Mouse (Mus musculus): ENCODE data around the gene Cacng1. TPM values are rescaled to one million over a fixed set of nuclear protein-coding genes. Genes with fewer than 3 reads are reported as not detected.

Gene Cacng1
- polyA plus RNA-seq, 1 experiment from 2014 or later: 1.1 TPM

DNA sequence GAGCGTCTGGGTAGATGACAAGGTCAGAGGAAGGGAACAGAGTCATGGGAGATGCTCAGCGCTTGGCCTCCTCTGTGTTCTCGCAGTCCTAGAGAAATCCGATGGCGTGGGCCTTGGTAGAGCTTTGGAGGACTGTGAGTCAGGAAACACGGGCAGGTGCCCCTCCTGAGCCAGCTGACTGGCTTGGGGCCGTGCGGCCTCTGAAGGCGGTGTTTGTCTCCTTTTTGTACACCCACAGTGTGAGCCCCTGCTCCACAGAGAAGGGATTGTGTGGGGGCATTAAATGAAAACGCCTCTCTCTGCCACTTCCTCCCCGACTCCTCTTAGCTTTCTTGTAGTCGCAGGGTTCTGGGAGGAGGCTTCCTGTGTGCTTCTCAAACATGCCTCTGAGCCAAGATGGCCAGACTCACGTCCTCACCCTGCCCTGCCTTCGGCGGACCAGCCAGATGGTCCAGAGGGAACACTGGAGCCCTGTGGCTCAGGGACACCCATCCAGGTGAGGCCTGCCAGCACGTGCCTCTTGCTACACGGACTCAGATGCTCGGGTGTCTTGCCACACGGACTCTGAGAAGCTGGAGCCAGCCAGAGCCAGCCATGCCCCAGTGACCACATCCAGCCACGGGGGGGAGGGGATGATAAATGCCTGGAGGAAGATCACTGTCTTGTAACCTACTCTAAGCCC lies 22.2 kb upstream of the Cacng1 start:
- Histone ChIP-seq H3K36me3 (ENCODE audit: control insufficient read depth, insufficient read depth, low read length) (peaks cover 41% of the 10 kb centered on the region), H3K4me1 (ENCODE audit: control insufficient read depth, insufficient read depth, low read length) (peaks cover 5% of the 10 kb centered on the region; the same call in 1 of the 2 replicates), H3K27me3 (ENCODE audit: control insufficient read depth, insufficient read depth, low read length) (no peaks in the 10 kb centered on the region), H3K27ac (ENCODE audit: low read depth, low read length) (no peak overlapping the region), H3K9ac (replicated peaks; ENCODE audit: low read depth, low read length) (no peak overlapping the region), H3K9me3 (ENCODE audit: control insufficient read depth, low read length) (no peaks in the 10 kb centered on the region), H3K4me2 (ENCODE audit: low read depth, low read length) (no peak overlapping the region), H3K4me3 (ENCODE audit: low read depth, low read length) (no peak overlapping the region)
- WGBS: 77% methylated on average over 20 of the region's 20 CpGs
- ATAC-seq (ENCODE audit: low read depth): no peak

- no peak overlapping the region for H3K4me2 ChIP-seq (ENCODE audit: low read depth, low read length)
- no peaks in the 10 kb centered on the region for H3K4me1 ChIP-seq (ENCODE audit: control insufficient read depth, insufficient read depth, low read length)
- 85% methylated on average over 6 of the region's 6 CpGs for WGBS
- H3K36me3 ChIP-seq (ENCODE audit: control insufficient read depth, insufficient read depth, low read length): peaks cover 41% of the 10 kb centered on the region
- H3K27me3 ChIP-seq (ENCODE audit: control insufficient read depth, insufficient read depth, low read length): no peaks in the 10 kb centered on the region
- no peak overlapping the region for H3K4me3 ChIP-seq (ENCODE audit: low read depth, low read length)
- ATAC-seq (ENCODE audit: low read depth): no peak
- no peaks in the 10 kb centered on the region for H3K9me3 ChIP-seq (ENCODE audit: control insufficient read depth, low read length)
- H3K9ac ChIP-seq (replicated peaks; ENCODE audit: low read depth, low read length): no peak overlapping the region
- H3K27ac ChIP-seq (ENCODE audit: low read depth, low read length): no peak overlapping the region
Measured at GRCm38 (mm10) chr11:107737886-107738285, 21.6 kb upstream of the Cacng1 start.

GRCm38 (mm10) chr11:107734133-107734532 lies 17.8 kb upstream of the Cacng1 start:
- WGBS: 89% methylated on average over 7 of the region's 7 CpGs
- no peaks in the 10 kb centered on the region for H3K27me3 ChIP-seq (ENCODE audit: control insufficient read depth, insufficient read depth, low read length)
- no peak overlapping the region for H3K27ac ChIP-seq (ENCODE audit: low read depth, low read length)
- no peak overlapping the region for H3K4me3 ChIP-seq (ENCODE audit: low read depth, low read length)
- H3K9ac ChIP-seq (replicated peaks; ENCODE audit: low read depth, low read length): no peak overlapping the region
- no peaks in the 10 kb centered on the region for H3K9me3 ChIP-seq (ENCODE audit: control insufficient read depth, low read length)
- no peak for ATAC-seq (ENCODE audit: low read depth)
- H3K4me1 ChIP-seq (ENCODE audit: control insufficient read depth, insufficient read depth, low read length): no peaks in the 10 kb centered on the region
- H3K36me3 ChIP-seq (ENCODE audit: control insufficient read depth, insufficient read depth, low read length): peaks cover 38% of the 10 kb centered on the region
- H3K4me2 ChIP-seq (ENCODE audit: low read depth, low read length): no peak overlapping the region

DNA sequence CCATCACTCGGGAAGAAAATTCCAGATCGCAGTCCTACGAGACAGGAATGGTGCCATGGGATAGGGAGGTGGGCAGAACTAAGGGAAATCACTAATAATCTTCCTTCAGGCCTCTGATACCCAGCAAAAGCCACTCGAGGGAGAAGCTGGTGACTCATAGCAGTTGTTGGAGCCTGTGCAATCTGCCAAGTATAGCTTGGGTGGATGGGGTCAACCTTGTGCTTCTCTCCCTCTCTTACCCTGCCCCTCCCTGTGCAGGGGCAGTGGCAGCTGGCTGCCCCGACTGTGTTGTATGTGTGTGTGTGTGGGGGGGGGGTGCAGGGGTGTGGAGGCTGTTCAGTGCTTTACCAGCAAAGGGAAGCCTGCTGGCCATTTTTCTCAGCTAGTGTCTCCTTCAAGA lies 15.2 kb upstream of the Cacng1 start:
- H3K9me3 ChIP-seq (ENCODE audit: control insufficient read depth, low read length): no peaks in the 10 kb centered on the region
- no peak overlapping the region for H3K4me2 ChIP-seq (ENCODE audit: low read depth, low read length)
- 90% methylated on average over 5 of the region's 5 CpGs for WGBS
- H3K4me1 ChIP-seq (ENCODE audit: control insufficient read depth, insufficient read depth, low read length): no peaks in the 10 kb centered on the region
- H3K27ac ChIP-seq (ENCODE audit: low read depth, low read length): no peak overlapping the region
- no peak for ATAC-seq (ENCODE audit: low read depth)
- no peak overlapping the region for H3K9ac ChIP-seq (replicated peaks; ENCODE audit: low read depth, low read length)
- H3K4me3 ChIP-seq (ENCODE audit: low read depth, low read length): no peak overlapping the region
- no peaks in the 10 kb centered on the region for H3K27me3 ChIP-seq (ENCODE audit: control insufficient read depth, insufficient read depth, low read length)
- H3K36me3 ChIP-seq (ENCODE audit: control insufficient read depth, insufficient read depth, low read length): peaks cover 23% of the 10 kb centered on the region

GRCm38 (mm10) chr11:107730940-107731339 lies 14.6 kb upstream of the Cacng1 start:
- no peaks in the 10 kb centered on the region for H3K9me3 ChIP-seq (ENCODE audit: control insufficient read depth, low read length)
- H3K9ac ChIP-seq (replicated peaks; ENCODE audit: low read depth, low read length): no peak overlapping the region
- H3K27ac ChIP-seq (ENCODE audit: low read depth, low read length): no peak overlapping the region
- no peak overlapping the region for H3K4me2 ChIP-seq (ENCODE audit: low read depth, low read length)
- no peaks in the 10 kb centered on the region for H3K4me1 ChIP-seq (ENCODE audit: control insufficient read depth, insufficient read depth, low read length)
- no peak overlapping the region for H3K4me3 ChIP-seq (ENCODE audit: low read depth, low read length)
- H3K36me3 ChIP-seq (ENCODE audit: control insufficient read depth, insufficient read depth, low read length): peaks cover 19% of the 10 kb centered on the region
- no peaks in the 10 kb centered on the region for H3K27me3 ChIP-seq (ENCODE audit: control insufficient read depth, insufficient read depth, low read length)
- no peak for ATAC-seq (ENCODE audit: low read depth)
- 85% methylated on average over 4 of the region's 4 CpGs for WGBS

- ATAC-seq (ENCODE audit: low read depth): no peak
- Histone ChIP-seq H3K27me3 (ENCODE audit: control insufficient read depth, insufficient read depth, low read length) (no peaks in the 10 kb centered on the region), H3K36me3 (ENCODE audit: control insufficient read depth, insufficient read depth, low read length) (peaks cover 4% of the 10 kb centered on the region; the same call in 1 of the 2 replicates), H3K4me3 (ENCODE audit: low read depth, low read length) (no peak overlapping the region), H3K9ac (replicated peaks; ENCODE audit: low read depth, low read length) (no peak overlapping the region), H3K9me3 (ENCODE audit: control insufficient read depth, low read length) (no peaks in the 10 kb centered on the region), H3K27ac (ENCODE audit: low read depth, low read length) (no peak overlapping the region), H3K4me2 (ENCODE audit: low read depth, low read length) (no peak overlapping the region), H3K4me1 (ENCODE audit: control insufficient read depth, insufficient read depth, low read length) (no peaks in the 10 kb centered on the region)
- WGBS: 82% methylated on average over 7 of the region's 7 CpGs
Measured at GRCm38 (mm10) chr11:107729141-107729540, 12.8 kb upstream of the Cacng1 start.

GRCm38 (mm10) chr11:107728073-107728863 lies 11.9 kb upstream of the Cacng1 start:
- Histone ChIP-seq H3K4me1 (ENCODE audit: control insufficient read depth, insufficient read depth, low read length) (no peaks in the 10 kb centered on the region), H3K9me3 (ENCODE audit: control insufficient read depth, low read length) (no peaks in the 10 kb centered on the region), H3K4me2 (ENCODE audit: low read depth, low read length) (no peak overlapping the region), H3K36me3 (ENCODE audit: control insufficient read depth, insufficient read depth, low read length) (no peaks in the 10 kb centered on the region), H3K27ac (ENCODE audit: low read depth, low read length) (no peak overlapping the region), H3K27me3 (ENCODE audit: control insufficient read depth, insufficient read depth, low read length) (no peaks in the 10 kb centered on the region), H3K9ac (replicated peaks; ENCODE audit: low read depth, low read length) (no peak overlapping the region), H3K4me3 (ENCODE audit: low read depth, low read length) (no peak overlapping the region)
- no peak for ATAC-seq (ENCODE audit: low read depth)
- 82% methylated on average over 13 of the region's 13 CpGs for WGBS

GRCm38 (mm10) chr11:107724603-107725002 lies 8.3 kb upstream of the Cacng1 start:
- no peak overlapping the region for H3K4me3 ChIP-seq (ENCODE audit: low read depth, low read length)
- no peaks in the 10 kb centered on the region for H3K4me1 ChIP-seq (ENCODE audit: control insufficient read depth, insufficient read depth, low read length)
- no peak overlapping the region for H3K4me2 ChIP-seq (ENCODE audit: low read depth, low read length)
- H3K36me3 ChIP-seq (ENCODE audit: control insufficient read depth, insufficient read depth, low read length): no peaks in the 10 kb centered on the region
- H3K27me3 ChIP-seq (ENCODE audit: control insufficient read depth, insufficient read depth, low read length): no peaks in the 10 kb centered on the region
- WGBS: 95% methylated on average over 8 of the region's 8 CpGs
- H3K9ac ChIP-seq (replicated peaks; ENCODE audit: low read depth, low read length): no peak overlapping the region
- ATAC-seq (ENCODE audit: low read depth): no peak
- no peak overlapping the region for H3K27ac ChIP-seq (ENCODE audit: low read depth, low read length)
- no peaks in the 10 kb centered on the region for H3K9me3 ChIP-seq (ENCODE audit: control insufficient read depth, low read length)

GRCm38 (mm10) chr11:107721057-107721456 lies 4.7 kb upstream of the Cacng1 start:
- no peaks in the 10 kb centered on the region for H3K9me3 ChIP-seq (ENCODE audit: control insufficient read depth, low read length)
- 78% methylated on average over 7 of the region's 7 CpGs for WGBS

More at GRCm38 (mm10) chr11:107721057-107721456, 4.7 kb upstream of the Cacng1 start:
- Histone ChIP-seq H3K4me3 (ENCODE audit: low read depth, low read length) (no peak overlapping the region), H3K27me3 (ENCODE audit: control insufficient read depth, insufficient read depth, low read length) (no peaks in the 10 kb centered on the region), H3K36me3 (ENCODE audit: control insufficient read depth, insufficient read depth, low read length) (no peaks in the 10 kb centered on the region), H3K4me2 (ENCODE audit: low read depth, low read length) (no peak overlapping the region), H3K4me1 (ENCODE audit: control insufficient read depth, insufficient read depth, low read length) (no peaks in the 10 kb centered on the region), H3K9ac (replicated peaks; ENCODE audit: low read depth, low read length) (no peak overlapping the region), H3K27ac (ENCODE audit: low read depth, low read length) (no peak overlapping the region)
- ATAC-seq (ENCODE audit: low read depth): no peak

Measured in neural tube, embryonic 14.5 days (tissue).